Mouse (Mus musculus) cerebellum, adult 2 months (tissue): ENCODE data around the gene Smad3.

Experiments
- CTCF ChIP-seq: fragments of 200-500 bp; IDR thresholded peaks from 2 replicates; pipeline ENCODE4 v1.5.1; 2011; ENCODE audit warnings: low read depth, mild to moderate bottlenecking, control low read depth, low read length, moderate library complexity, borderline replicate concordance; ENCODE audit not compliant: insufficient read depth
- POLR2A ChIP-seq: fragments of 200-500 bp; IDR thresholded peaks from 2 replicates; pipeline ENCODE4 v1.6.1; 2011; ENCODE audit warnings: low read length, control low read depth, borderline replicate concordance; ENCODE audit not compliant: insufficient read depth

- TF ChIP-seq CTCF (no peak), POLR2A (no peak)
Measured at GRCm38 (mm10) chr9:63653666-63654065, 104.1 kb downstream of the Smad3 start.
